Comparison of ENCODE assay signal across 1 mouse cellular context in genomic region chr6:125040221-125040620, GRCm38 (mm10).
TF ChIP-seq lines count a peak whose summit lies in the region.

No protein-coding gene starts in this region.

TF ChIP-seq in MEL, 35 proteins besides CTCF, POLR2A, EP300 and RAD21 (continued from another document):
- TF ChIP-seq MAZ (IDR thresholded peaks at IDR 0.05; ENCODE audit: low read depth, low read length): no peak
